Mouse (Mus musculus): ENCODE results near the gene Ndufa8.
A peak's percentile ranks its signal among the peaks of the same experiment; 100 is the strongest.

DNA sequence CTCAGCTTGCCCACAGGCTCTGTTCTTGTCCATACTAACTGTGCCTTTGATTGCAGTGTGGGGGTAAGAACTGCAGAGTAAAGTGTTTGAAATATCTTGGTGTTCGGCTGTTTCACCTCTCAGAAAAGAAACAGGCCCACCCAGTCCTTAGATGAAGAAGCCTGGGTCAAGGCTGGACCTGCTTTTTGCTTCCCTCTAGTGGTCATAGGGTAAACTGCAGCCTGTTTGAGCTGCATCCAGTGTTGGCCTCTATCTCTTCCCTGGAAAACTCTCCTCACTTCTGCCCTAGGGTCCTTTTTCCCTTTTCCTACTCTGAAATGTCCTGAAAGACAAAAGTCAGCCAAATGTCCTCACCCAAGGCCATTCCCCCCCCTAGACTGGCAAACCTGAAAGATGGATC is 41.1 kb downstream of the Ndufa8 start:
- no peak for TF ChIP-seq EP300 (IDR thresholded peaks at IDR 0.05)
- peak; percentile 93 for TF ChIP-seq CTCF (IDR thresholded peaks at IDR 0.05)
